Mouse (Mus musculus) left cerebral cortex, adult 18-20 months (tissue): ENCODE measurements around the gene Slc6a21. TPM values are rescaled to one million over a fixed set of nuclear protein-coding genes. Genes with fewer than 3 reads are reported as not detected.

Experiments
- DNase-seq, 2 experiments: peaks; one replicate each; pipeline ENCODE4 v3.0.0; 2021 to 2022; ENCODE audit warnings: low spot score in 2 of 2, mixed read lengths in 1 of 2
- total RNA-seq, 2 experiments: library from RNA; stranded (reverse); gene quantifications; 2 replicates each; pipeline ENCODE4 v1.2.3; 2021

Slc6a21 gene
- total RNA-seq, 2 experiments from 2014 or later = not detected

GRCm38 (mm10) chr7:45313495-45313894 lies 36.2 kb downstream of the Slc6a21 start:
- DNase-seq = no peak

GRCm38 (mm10) chr7:45315182-45315701 lies 37.9 kb downstream of the Slc6a21 start:
- DNase-seq = no peak

GRCm38 (mm10) chr7:45316536-45316935 lies 39.2 kb downstream of the Slc6a21 start:
- DNase-seq = no peak

- no peak for DNase-seq
These were observed 44.9 kb downstream of the Slc6a21 start for GRCm38 (mm10) chr7:45322245-45322644.

- no peak for DNase-seq
These were observed 45.8 kb downstream of the Slc6a21 start for GRCm38 (mm10) chr7:45323069-45323468.

- DNase-seq = no peak
These were observed 48.5 kb downstream of the Slc6a21 start for GRCm38 (mm10) chr7:45325800-45326199.

GRCm38 (mm10) chr7:45328841-45329475 lies 51.6 kb downstream of the Slc6a21 start:
- no peak for DNase-seq

- DNase-seq = no peak
These were observed 54.2 kb downstream of the Slc6a21 start for GRCm38 (mm10) chr7:45331502-45331901.

GRCm38 (mm10) chr7:45332685-45333425 lies 55.5 kb downstream of the Slc6a21 start:
- DNase-seq = peak; percentile 18 to 42

GRCm38 (mm10) chr7:45333431-45333982 lies 56.2 kb downstream of the Slc6a21 start, which contains the start of gene Trpm4:
Gene Trpm4, minus strand, starts transcription at chr7:45333780.
- peak; percentile 72 to 78 for DNase-seq

- no peak for DNase-seq
These were observed 57.3 kb downstream of the Slc6a21 start for GRCm38 (mm10) chr7:45334605-45335004.

- no peak for DNase-seq
These were observed 57.7 kb downstream of the Slc6a21 start, which contains the start of gene Hrc for GRCm38 (mm10) chr7:45335056-45335455. Gene Hrc, plus strand, starts transcription at chr7:45335290.

GRCm38 (mm10) chr7:45336319-45336718 lies 59.0 kb downstream of the Slc6a21 start:
- DNase-seq = no peak

GRCm38 (mm10) chr7:45337469-45337868 lies 60.2 kb downstream of the Slc6a21 start:
- DNase-seq = no peak

- peak in 1 of 2 experiments; percentile 24 for DNase-seq
These were observed 61.0 kb downstream of the Slc6a21 start for GRCm38 (mm10) chr7:45338161-45338911.

Other genes with a start within 250 kb of the Slc6a21 start
- 10 to 100 TPM; 63.3 to 67.5 TPM for gene Prr12, start 224.6 kb upstream of the Slc6a21 start, total RNA-seq
- 10 to 100 TPM; 51.9 to 59.7 TPM for gene Nosip, start 215.1 kb upstream of the Slc6a21 start, total RNA-seq
- gene Prrg2, start 214.8 kb upstream of the Slc6a21 start, total RNA-seq = 1 to 10 TPM; 6.2 to 9.2 TPM
- gene Rcn3, start 185.3 kb upstream of the Slc6a21 start, total RNA-seq = 1 to 10 TPM; 5.9 to 6.0 TPM
- gene Fcgrt, start 173.7 kb upstream of the Slc6a21 start, total RNA-seq = 10 to 100 TPM; 19.6 to 20.1 TPM
- 100 to 1,000 TPM; 474 to 479 TPM for gene Rps11, start 153.1 kb upstream of the Slc6a21 start, total RNA-seq
- 100 to 1,000 TPM; 712 to 811 TPM for gene Rpl13a, start 148.8 kb upstream of the Slc6a21 start, total RNA-seq
- gene Gm45713, start 141.3 kb upstream of the Slc6a21 start, total RNA-seq = not detected
- 1 to 10 TPM; 8.4 to 9.7 TPM for gene Flt3l, start 141.1 kb upstream of the Slc6a21 start, total RNA-seq
- gene Pih1d1, start 123.2 kb upstream of the Slc6a21 start, total RNA-seq = 10 to 100 TPM; 46.7 to 51.7 TPM
- 10 to 100 TPM; 12.7 to 15.1 TPM for gene Aldh16a1, start 122.9 kb upstream of the Slc6a21 start, total RNA-seq
- gene Slc17a7, start 113.6 kb upstream of the Slc6a21 start, total RNA-seq = 1,000 to 10,000 TPM; 1,307 TPM
- gene Gfy, start 97.9 kb upstream of the Slc6a21 start, total RNA-seq = under 1 TPM; 0.26 to 0.40 TPM
- not detected for gene Pth2, start 96.5 kb upstream of the Slc6a21 start, total RNA-seq
- 1 to 10 TPM; 4.9 to 9.7 TPM for gene Ccdc155, start 72.6 kb upstream of the Slc6a21 start, total RNA-seq
- 10 to 100 TPM; 33.6 to 38.3 TPM for gene Dkkl1, start 65.4 kb upstream of the Slc6a21 start, total RNA-seq
- gene Tead2, start 61.8 kb upstream of the Slc6a21 start, total RNA-seq = 1 to 10 TPM; 2.1 to 4.3 TPM
- gene Cd37, start 38.4 kb upstream of the Slc6a21 start, total RNA-seq = 1 to 10 TPM; 4.8 to 5.3 TPM
- 1 to 10 TPM; 1.7 to 1.9 TPM for gene Slc6a16, start 36.4 kb upstream of the Slc6a21 start, total RNA-seq
- 10 to 100 TPM; 19.0 to 26.5 TPM for gene Trpm4, start 56.3 kb downstream of the Slc6a21 start, total RNA-seq
- under 1 TPM; 0.19 to 0.30 TPM for gene Hrc, start 57.8 kb downstream of the Slc6a21 start, total RNA-seq
- 100 to 1,000 TPM; 154 to 170 TPM for gene Ppfia3, start 89.5 kb downstream of the Slc6a21 start, total RNA-seq
- gene Lin7b, start 93.1 kb downstream of the Slc6a21 start, total RNA-seq = 100 to 1,000 TPM; 133 to 165 TPM
- gene Snrnp70, start 118.2 kb downstream of the Slc6a21 start, total RNA-seq = 100 to 1,000 TPM; 372 to 395 TPM
- gene Kcna7, start 128.1 kb downstream of the Slc6a21 start, total RNA-seq = not detected
- under 1 TPM in 1 of 2 experiments, not detected in 1; 0.19 TPM for gene Ntf5, start 136.2 kb downstream of the Slc6a21 start, total RNA-seq
- not detected for gene Lhb, start 143.3 kb downstream of the Slc6a21 start, total RNA-seq
- 10 to 100 TPM; 15.1 to 18.1 TPM for gene Gys1, start 157.3 kb downstream of the Slc6a21 start, total RNA-seq
- 10 to 100 TPM; 32.4 to 34.5 TPM for gene Ruvbl2, start 160.6 kb downstream of the Slc6a21 start, total RNA-seq
- gene Ftl1, start 182.4 kb downstream of the Slc6a21 start, total RNA-seq = 100 to 1,000 TPM; 218 to 238 TPM
- 10 to 100 TPM; 55.2 to 59.3 TPM for gene Bax, start 189.4 kb downstream of the Slc6a21 start, total RNA-seq
- under 1 TPM in 1 of 2 experiments, not detected in 1; 0.21 TPM for gene Tulp2, start 204.4 kb downstream of the Slc6a21 start, total RNA-seq
- gene Gm45808, start 209.3 kb downstream of the Slc6a21 start, total RNA-seq = 1 to 10 TPM; 2.5 to 3.8 TPM
- gene Dhdh, start 211.3 kb downstream of the Slc6a21 start, total RNA-seq = 1 to 10 TPM; 3.9 to 4.7 TPM
- gene Nucb1, start 232.9 kb downstream of the Slc6a21 start, total RNA-seq = 100 to 1,000 TPM; 111 to 112 TPM
- gene Ppp1r15a, start 248.8 kb downstream of the Slc6a21 start, total RNA-seq = 10 to 100 TPM; 23.1 to 25.9 TPM
- 1 to 10 TPM; 6.1 to 8.2 TPM for gene Plekha4, start 248.8 kb downstream of the Slc6a21 start, total RNA-seq